Mouse (Mus musculus) frontal cortex, postnatal 36 days (tissue): Measurements from ENCODE around the gene Zfp36l1.

Experiments
- DNase-seq, 2 experiments: peaks; one replicate each; pipeline ENCODE4 v3.0.0; 2022; ENCODE audit warnings: low spot score in 2 of 2

Zfp36l1 gene

DNA sequence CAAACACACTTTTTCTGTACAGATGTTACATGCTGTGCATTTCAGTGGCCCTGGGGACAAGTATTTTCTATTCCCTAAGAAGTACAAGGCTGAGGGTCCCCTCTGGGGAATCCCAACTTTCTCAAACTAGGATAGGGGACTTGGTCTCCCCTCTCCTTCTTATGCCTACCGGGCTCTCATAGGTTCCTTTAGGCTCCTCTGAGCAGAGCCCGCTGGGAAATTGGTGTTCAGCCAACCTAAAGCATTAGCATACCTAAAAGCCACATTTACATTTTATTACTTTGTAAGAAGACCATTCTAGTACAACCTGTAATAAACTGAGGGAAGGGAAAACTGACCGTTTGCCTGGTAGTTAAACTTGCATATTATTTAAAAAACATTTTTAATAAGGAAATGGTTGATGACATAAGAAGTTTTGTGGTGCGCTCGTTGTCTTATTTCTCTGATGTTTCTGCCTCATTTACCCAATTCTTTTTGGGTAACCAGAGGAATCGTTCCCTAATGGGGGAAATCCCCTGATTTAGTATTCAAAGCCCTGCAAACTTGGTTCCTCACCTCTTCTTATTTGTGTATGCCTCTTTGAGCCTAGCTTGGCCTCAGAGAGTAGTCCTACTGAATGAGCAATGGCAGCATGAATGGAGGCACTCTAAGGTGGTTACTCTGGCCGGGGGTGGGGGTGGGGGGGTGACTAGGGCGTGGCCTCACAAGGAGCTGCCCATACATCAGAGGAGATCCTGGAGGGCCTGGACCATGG is 42.1 kb downstream of the Zfp36l1 start:
- no peak for DNase-seq

DNA sequence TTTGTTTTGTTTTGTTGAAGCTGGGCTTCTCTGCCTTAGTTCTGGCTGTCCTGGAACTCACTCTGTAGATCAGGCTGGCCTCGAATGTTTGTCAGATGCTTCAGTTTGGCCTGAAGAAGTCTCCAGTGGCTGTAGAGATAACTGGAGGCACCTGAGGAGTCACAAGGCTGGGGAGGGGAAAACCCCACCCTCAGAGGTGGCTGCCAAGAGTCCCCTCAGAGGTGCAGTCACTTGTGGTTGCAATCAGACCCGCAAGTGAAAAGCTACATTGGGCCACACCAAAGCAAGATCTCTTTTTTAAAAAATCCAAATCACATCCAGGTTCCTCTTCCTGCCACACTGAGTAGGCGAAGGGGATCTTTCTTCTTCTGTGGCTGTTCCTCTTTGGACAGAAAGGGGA is 43.8 kb downstream of the Zfp36l1 start:
- no peak for DNase-seq

DNA sequence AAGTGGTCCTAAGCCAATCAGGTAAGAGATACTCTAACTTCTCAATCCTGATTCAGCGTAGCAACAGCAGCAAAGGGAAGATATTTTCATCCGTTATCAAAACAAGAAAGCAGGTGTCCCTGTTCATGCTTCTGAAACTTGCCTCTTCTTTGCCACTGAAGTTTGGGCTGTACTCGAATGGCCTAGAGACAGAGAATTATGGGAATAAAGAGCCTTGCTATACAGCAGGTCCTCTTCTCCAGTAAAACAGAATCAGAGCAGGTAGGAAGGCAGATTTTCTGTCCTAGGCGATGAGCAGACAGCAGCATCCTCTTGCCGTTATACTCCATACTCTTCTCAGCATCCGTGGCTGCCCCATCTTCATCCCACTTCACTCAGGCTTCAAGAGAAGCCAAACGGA is 44.8 kb downstream of the Zfp36l1 start:
- no peak for DNase-seq

DNA sequence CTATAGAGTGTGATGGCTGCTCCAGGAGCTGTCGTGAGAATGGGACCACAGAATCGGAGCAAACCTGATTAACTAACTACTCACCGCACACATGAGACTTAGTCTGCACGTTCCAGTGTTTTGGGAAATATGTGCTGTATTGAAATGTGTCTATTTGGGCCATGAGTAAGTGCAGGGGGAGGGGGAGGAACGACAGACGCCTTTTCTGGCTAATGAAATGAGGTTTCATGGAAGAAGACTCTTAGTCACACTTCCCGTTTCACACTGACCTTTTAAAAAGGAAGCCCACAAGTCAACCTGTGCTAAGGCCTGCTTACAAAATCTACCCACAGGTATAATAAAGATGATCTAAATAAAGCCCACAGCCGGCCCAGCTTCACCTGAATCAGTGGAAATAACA is 47.8 kb downstream of the Zfp36l1 start:
- DNase-seq, result no peak

DNA sequence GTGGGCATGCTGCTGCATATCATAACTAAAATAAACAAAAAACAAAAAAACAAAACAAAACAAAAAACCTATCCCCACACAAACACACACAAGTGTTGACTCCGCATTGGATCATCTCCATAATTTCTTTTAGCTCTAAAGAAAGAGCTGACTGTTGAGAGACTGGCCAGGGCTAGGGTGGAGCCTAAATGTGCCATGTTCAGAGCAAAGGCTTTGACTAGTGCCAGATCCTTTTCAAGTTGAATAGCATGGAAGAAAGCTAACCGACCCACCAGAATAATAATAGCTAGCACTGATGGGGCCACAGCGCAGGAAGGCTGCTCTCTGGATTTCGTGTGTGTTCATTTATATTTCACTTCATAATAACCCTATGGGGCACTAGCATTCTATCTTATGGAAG is 48.5 kb downstream of the Zfp36l1 start:
- DNase-seq, result no peak

DNA sequence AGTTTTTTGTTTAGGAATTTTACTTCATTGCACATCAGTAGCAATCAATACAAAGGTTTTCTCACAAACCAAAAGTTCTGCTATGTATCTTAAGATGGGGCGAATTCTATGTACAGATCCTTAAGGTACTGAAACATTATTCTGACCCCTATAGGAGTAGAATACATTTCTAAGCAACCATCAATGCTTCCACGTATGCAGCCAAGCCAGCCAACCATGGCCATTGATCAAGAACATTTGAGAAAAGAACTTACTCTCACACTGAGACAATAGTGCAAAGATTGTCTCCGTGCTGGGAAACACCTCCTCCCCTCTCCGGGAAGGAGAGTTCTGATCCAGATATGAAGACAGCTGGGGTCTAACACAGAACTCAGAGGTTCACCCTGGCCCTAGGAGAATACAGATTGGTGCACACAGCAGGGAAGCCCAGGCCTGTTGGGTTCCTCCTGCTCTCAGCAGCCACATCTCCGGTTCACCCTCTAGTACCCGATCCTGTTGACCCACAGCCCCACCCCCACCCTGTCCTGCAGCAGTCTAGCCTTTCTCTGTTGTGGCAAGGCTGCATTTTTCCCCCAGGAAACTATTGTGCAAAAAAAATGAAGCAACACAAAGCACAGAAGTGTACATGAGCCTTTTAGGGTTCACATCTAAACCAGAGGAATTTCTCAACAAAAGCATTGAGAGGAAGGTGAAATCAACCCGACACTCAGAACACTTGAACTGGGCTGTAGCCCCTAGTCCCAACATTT is 49.2 kb downstream of the Zfp36l1 start:
- DNase-seq, result no peak

DNA sequence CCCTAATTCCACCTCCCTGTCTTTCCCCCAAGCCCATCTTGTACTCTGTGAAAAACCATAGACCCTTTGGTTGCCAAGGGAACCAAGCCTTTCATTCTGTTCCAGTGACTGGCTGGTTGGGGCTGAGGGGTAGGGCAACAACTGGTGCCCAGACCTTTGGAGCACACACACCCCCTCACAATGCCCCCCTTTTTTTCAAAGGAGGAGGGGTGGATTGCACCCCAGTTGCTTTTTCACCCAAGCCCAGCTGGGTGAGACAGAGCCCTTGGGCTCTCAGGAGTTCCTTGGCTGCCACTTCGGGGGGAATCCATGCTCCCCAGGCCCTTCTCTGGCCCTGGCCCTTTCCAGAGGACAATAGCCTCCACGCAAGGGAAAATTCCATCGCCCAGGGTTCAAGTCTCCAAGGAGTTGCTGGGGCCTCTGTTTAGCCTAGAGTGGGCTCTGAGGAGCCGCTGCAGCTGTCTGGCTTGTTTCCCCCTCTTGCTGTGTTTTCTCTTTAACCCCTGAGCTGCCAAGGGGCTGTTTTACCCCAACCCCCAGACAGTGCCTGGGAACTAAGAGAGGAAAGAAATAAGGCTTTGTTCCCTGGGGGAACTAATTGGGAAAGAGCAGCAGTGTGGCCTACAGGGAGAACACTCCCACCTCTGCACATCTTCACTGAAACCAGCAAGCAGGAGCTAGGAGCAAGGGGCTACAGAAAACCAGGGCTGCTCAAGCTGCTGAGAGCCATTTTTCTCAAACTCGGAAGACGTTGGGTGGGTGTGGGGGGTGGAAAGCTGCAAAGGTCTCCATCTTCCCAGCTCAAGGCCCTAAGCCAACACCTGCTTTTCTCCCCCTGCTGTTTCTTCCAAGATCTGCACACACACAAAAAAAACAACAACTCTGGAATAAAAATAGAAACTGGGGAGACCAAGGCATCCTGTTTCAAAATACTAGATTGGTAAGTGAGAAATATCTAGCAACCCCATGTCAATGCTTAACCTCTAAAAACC is 50.1 kb downstream of the Zfp36l1 start:
- DNase-seq, result peak; percentile 26 to 59

DNA sequence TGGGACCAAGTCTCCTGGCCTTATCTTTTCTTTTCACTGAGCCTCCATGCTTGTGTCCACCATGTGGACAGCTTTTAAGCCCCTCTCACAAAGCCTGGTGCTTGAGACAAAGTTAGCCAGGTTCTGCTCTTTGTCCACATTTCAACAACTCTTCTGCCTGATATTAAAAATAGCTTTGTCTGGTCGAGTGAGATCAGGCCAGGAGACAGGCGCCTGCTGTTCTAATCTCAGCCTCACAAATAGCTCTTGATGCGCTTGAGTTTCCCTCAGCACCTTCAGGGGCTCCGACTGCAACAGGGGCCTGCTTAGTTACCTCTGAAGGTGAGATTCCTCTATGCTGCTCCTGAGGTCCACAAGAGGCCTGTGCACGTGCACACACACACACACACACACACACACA is 51.0 kb downstream of the Zfp36l1 start:
- DNase-seq, result no peak

DNA sequence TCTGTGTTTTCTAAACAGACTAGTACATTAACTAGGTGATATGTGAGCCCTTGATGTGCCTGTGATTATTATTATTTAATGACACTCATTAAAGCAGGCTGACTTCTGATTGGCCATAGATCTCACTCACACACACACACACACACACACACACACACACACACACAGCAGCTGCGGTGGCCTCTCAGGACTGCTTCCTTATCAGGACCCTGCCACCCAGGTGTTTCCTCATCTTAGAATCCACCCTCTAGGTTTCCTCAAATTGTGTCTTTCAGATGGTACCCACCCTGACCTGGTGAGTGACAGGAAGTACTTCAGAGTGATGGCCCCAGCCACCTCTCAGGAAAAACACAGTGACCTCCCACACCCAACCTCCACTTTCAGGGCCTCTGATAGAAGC is 52.0 kb downstream of the Zfp36l1 start:
- DNase-seq, result no peak

DNA sequence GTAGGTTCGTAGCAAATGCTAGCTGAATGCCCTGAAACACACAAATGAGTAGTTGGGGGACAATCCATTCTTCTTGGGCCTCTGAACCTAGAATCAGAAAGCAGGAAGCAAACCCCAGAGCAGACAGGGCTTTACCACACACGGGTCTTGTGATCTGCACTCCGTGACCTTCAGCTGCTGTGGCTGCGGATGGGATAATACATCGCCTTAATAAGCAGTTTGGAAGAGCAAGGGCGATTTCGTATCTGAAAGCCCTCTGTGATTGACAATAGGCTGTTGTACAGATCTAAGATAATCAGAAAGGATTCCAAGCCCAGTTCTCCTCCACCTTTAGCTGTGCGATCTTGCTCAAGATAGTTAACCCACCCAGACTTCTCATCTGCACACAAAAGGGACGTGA is 52.5 kb downstream of the Zfp36l1 start:
- no peak for DNase-seq

DNA sequence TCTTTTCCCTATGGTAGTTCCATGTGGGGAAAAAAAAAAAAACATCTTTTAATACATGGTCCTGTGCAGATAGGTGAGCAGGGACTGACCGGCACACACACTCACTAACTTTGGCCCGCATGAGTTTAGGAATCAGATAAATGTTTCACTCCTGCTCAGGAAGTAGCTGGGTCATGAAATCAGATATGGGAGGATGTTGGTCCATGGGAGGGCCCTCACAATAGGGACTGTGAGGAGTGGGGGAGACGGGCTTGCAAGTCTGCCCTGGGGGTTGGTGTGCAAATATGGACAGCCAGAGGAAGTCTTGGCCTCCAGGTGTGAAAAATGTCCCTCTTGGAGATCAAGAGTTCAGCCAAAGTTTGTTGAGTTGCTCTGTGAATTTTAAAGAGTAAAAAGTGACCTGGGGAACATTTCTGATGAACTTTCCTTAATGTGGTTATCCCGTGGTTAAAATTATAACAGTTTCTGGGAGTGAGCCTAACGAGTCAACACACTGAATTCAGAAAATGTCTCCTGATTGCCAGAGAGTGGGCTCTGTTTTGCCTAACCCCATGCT is 53.0 kb downstream of the Zfp36l1 start:
- DNase-seq, result no peak
